Comparison of ENCODE assay signal across 10 mouse cellular contexts in genomic region chr6:117577539-117578521, GRCm38 (mm10).
DNase-seq lines count a peak whose midpoint lies in the region.
"Had no signal": no experiment of that assay in that cellular context is flagged by ENCODE, and none has a peak within 500 bp of the region (broad histone marks: within the 10 kb centered on the region; RNA-seq: fewer than 3 reads in every experiment).

No protein-coding gene starts in this region.

- intact Hi-C loops in left cerebral cortex, postnatal 4 days (cut with DNase I), result loop anchor here (10.0 kb wide), 1 partner anchor 413 kb away; the partner anchor contains the start of gene Cxcl12

- DNase-seq in kidney, adult 11 months, result peak; percentile 36
- DNase-seq in kidney, adult 18-20 months, result no peak
- DNase-seq in retina, adult 2 months (ENCODE audit: low read depth, low spot score), result peak; percentile 15
- no peak for DNase-seq in retina, embryonic 14.5 days (ENCODE audit: low spot score)
- peak; percentile 41 to 66 for DNase-seq in kidney, postnatal 25 days
- DNase-seq in ovary, postnatal 10 days (ENCODE audit: low spot score), result no peak
- DNase-seq in left cerebral cortex, postnatal 4 days, result no peak
- DNase-seq: adrenal gland, postnatal 25 days; cerebellum, adult 18-20 months; embryo, embryonic 11 days had no signal

Comparison
In these comparisons a context has a peak if more than half of its experiments do, and no peak if none do; other contexts are left out.
1. DNase-seq: peak in kidney, adult 11 months (single experiment), retina, adult 2 months (single experiment) and kidney, postnatal 25 days (2 of 2); none in kidney, adult 18-20 months (single experiment), retina, embryonic 14.5 days (single experiment), ovary, postnatal 10 days (single experiment) and left cerebral cortex, postnatal 4 days (single experiment).